Mouse (Mus musculus) frontal cortex, postnatal 10 days (tissue): ENCODE results near the gene Sycp3.
"Not testable (repeated sequence)": the region's sequence is repeated elsewhere in the genome, so short reads cannot be mapped to it uniquely, and the experiment has no call there.

Experiments
- DNase-seq, 2 experiments: peaks; one replicate each; pipeline ENCODE4 v3.0.0; 2022; ENCODE audit warnings: low spot score in 2 of 2, mixed read lengths in 1 of 2

The Sycp3 gene

DNA sequence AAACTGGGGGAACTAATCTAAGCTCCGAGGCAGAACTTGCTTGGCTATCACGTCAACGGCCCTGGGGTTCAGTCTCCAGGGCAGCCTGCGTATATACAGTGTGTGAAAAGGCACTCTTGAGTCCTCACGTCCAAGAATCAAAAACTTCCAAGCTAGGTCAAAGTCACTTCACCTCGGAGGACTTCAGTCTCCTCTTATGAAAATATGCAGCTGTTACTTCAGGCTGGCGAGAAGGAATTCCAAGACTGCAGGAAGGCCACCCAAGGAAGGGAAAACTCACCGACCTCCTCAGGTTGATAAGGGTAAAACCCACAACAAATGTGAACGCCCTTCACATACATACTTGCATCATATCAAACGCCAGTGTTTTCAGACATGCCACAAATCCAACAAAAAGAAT is 42.0 kb downstream of the Sycp3 start:
- DNase-seq = no peak

GRCm38 (mm10) chr10:88501886-88502765 is 42.8 kb downstream of the Sycp3 start:
- no peak for DNase-seq

DNA sequence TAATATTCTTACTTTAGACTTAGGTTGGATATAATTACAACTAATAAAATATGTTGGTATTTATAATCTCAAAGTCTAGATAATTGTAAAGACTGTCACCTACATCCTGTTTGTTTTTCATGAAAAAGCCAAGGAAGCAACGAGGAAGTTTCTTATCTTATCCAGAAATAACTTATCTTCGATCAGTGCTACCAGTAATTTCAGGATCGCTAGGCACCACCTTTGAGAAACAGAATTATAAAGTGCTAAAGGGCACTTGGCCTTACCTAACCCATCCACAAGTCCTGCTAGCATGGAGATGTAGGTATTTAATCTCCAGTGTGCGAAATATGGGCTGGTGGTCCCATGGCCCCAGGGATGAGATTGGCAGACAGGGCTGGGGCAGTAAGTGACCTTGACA is 43.5 kb downstream of the Sycp3 start:
- DNase-seq = no peak

DNA sequence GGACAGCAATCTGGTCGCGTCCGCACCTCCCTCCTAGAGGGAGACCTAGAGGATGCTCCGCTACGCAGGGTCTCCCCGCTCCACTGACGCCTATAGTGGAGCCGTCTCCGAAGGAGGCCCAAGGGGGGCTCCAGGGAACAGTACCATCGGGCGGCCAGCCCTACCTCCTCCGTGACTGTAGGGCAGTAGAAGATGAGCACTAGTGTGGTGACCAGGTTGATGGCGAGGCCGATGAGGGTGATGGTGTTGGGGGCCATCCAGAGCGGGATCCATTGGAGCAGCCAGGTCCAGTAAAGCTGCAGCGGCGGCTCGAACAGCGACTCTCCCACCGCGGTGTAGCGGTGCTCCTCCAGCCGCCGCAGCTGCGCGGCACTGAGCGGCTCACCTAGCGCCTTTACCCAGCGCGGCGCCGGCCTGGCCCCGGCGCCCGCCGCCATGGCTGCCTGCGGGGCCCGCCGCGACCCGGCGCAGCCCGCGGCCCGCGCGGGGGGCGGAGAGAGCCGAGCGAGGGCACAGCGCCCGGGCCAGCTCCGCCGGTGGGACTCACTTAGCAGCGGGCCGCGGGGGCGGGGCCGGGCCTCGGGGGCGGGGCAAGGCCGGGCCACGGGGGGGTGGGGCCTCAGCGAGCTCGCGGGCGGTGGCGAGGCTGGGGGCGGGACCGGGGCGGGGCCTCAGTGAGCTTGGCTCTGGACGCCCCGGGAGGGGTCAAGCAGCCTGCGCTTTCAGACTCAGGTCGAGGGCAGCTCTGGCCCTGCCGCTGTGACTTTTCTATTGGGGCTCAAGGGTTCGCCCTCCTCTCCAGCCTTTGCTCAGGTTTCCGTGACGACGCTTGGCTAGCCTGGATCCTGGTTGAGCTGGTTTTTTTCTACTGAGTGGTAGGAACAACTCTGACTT is 44.3 kb downstream of the Sycp3 start, which contains the start of gene Chpt1:
TSS of gene Chpt1 (minus strand) at position 653 of the 894 bp plus-strand sequence.
- DNase-seq = peak; percentile 63 to 77

DNA sequence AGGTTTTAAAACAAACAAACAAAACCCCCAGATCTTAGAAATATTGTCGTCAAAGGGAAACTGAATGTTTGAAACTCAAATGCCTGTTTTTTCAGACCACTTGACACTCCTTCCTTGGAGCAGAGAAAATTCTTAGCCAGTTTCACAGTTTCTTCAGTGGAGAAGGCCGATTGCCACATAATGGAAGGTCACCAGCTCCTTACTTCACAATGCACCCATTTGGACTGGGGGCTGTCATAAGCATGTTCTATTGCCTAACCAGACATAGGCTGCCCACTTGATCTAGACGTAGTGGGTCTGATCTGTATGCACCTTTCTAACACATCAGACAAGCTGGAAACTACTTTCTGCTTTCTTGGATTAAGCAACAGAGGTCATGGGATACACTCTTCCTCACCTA is 45.1 kb downstream of the Sycp3 start:
- DNase-seq = no peak

DNA sequence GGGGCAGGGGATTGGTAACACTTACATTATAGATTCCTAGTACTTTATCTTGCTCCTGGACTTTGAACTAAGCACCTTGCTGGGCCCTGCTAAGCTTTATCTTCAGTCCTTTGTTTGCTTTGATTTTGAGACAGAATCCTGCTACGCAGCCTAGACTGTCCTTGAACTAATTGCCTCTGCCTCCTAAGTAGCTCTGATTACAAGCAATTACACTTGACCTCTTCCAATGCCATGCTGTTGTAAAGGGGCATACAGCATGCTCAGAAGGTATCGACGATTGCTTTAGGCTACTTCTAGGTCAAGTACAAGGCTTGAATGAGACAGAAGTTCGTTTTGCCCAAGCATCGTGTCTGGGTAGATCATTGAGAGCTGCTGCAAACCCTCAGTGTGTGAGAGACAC is 45.9 kb downstream of the Sycp3 start:
- DNase-seq = no peak

DNA sequence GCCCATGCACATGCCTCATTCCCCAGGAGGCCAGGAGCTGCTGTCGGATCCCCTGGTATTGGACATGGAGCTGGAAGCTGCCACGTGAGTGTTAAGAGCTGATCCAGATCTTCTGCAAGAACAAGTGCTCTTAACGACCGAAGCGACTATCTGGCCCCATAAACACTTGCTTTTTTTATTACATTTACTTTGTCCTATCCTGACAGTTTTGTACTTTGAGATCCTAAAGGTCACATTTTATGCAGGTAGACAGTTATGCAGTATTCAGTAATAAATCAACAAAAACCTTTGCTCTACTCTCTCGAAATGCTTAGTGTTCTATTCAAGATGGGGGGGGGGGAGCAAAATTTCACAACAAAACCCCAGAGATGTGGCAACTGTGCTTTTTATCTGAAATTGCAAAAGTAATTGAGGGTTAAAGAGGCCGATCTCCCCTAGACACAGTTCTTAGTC is 48.3 kb downstream of the Sycp3 start:
- DNase-seq = no peak

- no peak for DNase-seq
These were observed 51.3 kb downstream of the Sycp3 start for GRCm38 (mm10) chr10:88510503-88511271.

- DNase-seq = no peak
These were observed 52.0 kb downstream of the Sycp3 start for GRCm38 (mm10) chr10:88511355-88511754.

DNA sequence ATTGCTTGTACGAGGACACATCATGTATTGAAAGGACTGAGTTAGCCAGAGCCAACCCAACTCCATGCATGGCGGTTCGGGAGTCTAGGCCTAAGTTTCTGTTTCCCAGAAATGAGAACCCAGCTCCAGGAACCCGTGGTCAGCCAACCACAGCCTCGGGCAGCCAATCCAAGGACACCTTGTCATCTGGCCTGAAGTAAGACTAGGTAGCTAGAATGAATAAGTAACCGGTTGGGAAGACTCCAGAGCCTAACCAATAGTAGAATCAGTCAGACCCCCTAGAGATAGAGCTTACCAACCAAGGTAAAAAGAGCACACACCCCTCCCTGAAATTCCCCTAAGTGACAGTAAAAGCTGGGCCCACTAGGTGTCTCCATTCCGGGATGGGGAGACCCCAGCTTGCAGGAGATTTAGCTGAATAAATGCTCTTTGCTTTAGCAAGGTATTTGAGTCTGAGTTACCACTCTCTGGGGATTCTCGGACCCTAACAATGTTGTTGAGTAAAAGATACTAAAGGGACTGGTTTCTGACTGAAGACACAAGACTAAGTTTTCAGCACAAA is 54.3 kb downstream of the Sycp3 start:
- no peak for DNase-seq

DNA sequence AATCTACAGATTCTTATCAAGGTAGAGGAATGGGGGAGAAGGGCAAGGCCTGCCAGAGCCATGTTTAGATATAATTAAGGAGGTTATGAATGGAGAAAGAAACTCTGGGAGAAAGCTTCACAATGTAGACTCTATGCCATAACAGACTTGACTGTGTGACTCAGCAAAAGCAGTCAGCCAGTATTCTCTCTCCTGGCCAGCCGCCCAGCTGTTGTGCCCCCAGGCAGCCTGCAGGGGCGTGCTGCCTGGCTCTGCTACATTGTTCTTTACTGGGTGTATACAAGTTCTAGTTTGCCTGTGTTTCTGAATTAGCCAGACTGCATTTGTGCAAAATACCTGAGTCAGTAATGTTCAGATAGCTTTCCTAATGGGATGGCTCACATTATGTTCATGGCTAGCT is 55.1 kb downstream of the Sycp3 start:
- peak; percentile 35 to 37 for DNase-seq

- not testable (repeated sequence) for DNase-seq
These were observed 55.7 kb downstream of the Sycp3 start for GRCm38 (mm10) chr10:88515049-88515448.

DNA sequence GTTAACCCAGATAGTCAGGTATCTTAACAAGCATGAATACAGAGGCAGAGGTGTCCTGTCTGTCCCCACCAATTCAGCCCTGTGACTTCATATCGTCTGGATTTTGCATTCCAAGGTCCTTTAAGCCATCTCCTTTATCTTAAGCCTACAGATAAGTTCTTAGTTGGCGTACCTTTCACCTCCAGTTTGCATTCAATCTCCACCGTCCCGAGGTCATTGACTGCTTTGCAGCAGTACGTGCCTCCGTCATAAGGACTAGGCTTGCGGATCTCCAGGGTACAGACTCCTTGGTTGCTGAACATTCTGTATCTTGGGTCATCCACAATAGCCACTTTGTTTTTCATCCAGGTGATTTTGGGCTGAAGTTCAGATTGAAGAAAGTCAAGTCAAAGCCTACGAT is 63.4 kb downstream of the Sycp3 start:
- DNase-seq = no peak
